Mouse (Mus musculus): ENCODE measurements at regions not wholly inside any gene's neighbourhood (a gene's known extent, or its start where the extent isn't known, plus 50 kb on each side); places are given as distances from the start of the nearest gene placed in this dataset.

GRCm38 (mm10) chr7:79517581-79518337, 51.6 kb upstream of the Polg start:
- DNase-seq (ENCODE audit: low spot score in 2 of 2), result no peak

- no peak for DNase-seq (ENCODE audit: low spot score in 2 of 2)
Measured at GRCm38 (mm10) chr7:79516287-79516686, 50.1 kb upstream of the Polg start.

Measured in gastrocnemius, postnatal 4 days (tissue).